ENCODE assay signal across 25 mouse cellular contexts in the genomic region with DNA sequence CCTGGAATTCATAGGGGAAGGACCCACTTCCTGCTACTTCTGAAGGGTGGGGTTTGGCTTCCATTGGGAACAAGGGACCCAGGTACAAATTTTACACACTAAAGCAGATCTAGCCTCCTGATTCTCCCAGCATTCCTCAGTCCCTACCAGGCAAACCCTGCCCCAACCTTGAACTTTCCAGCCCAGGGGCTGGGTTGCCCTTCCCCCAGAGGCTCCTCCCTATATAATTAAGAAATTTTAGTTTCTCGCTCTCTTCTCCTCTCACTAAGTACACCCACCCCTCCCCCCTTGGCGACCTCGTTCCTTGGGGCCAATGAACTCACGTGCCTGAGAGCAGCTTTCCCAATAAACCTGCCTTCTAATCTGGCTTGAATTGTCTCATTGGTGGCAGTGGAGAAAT. TPM values are rescaled to one million over a fixed set of nuclear protein-coding genes. Genes with fewer than 3 reads are reported as not detected.
"Had no signal": no experiment of that assay in that cellular context is flagged by ENCODE, and none has a peak within 500 bp of the region (broad histone marks: within the 10 kb centered on the region; RNA-seq: fewer than 3 reads in every experiment).

No protein-coding gene starts in this region.

- H3K4me1 ChIP-seq: kidney, embryonic 15.5 days; neural tube, embryonic 13.5 days had no signal

- H3K36me3 ChIP-seq: kidney, embryonic 15.5 days; limb, embryonic 12.5 days; limb, embryonic 15.5 days; midbrain, embryonic 10.5 days; midbrain, embryonic 13.5 days; neural tube, embryonic 13.5 days had no signal

- H3K9ac ChIP-seq: kidney, embryonic 15.5 days; limb, embryonic 12.5 days; limb, embryonic 15.5 days; liver, embryonic 14.5 days; liver, postnatal 0 days; lung, embryonic 14.5 days; midbrain, embryonic 13.5 days; neural tube, embryonic 13.5 days had no signal

- H3K9me3 ChIP-seq: kidney, embryonic 15.5 days; limb, embryonic 12.5 days; limb, embryonic 15.5 days; megakaryocyte, embryonic 14.5 days; midbrain, embryonic 10.5 days; midbrain, embryonic 13.5 days; neural tube, embryonic 13.5 days had no signal

- H3K4me2 ChIP-seq: kidney, embryonic 15.5 days; limb, embryonic 12.5 days; limb, embryonic 15.5 days; liver, embryonic 11.5 days; lung, embryonic 14.5 days; midbrain, embryonic 13.5 days; neural tube, embryonic 13.5 days had no signal

- H3K4me3 ChIP-seq: kidney, embryonic 15.5 days; limb, embryonic 12.5 days; limb, embryonic 15.5 days; megakaryocyte, embryonic 14.5 days; midbrain, embryonic 10.5 days; midbrain, embryonic 13.5 days; myocyte; neural tube, embryonic 13.5 days had no signal

- H3K27ac ChIP-seq: kidney, embryonic 15.5 days; limb, embryonic 12.5 days; limb, embryonic 15.5 days; liver, embryonic 14.5 days; midbrain, embryonic 10.5 days; midbrain, embryonic 13.5 days; neural tube, embryonic 13.5 days had no signal

- H3K27me3 ChIP-seq: limb, embryonic 12.5 days; limb, embryonic 15.5 days had no signal

- ATAC-seq: liver, postnatal 0 days; lung, postnatal 0 days; midbrain, embryonic 13.5 days; midbrain, embryonic 16.5 days had no signal

- DNase-seq: kidney, adult 8-10 months; kidney, postnatal 10 days; kidney, postnatal 36 days; left cerebral cortex, postnatal 4 days; liver, postnatal 0 days; lung, embryonic 14.5 days; lung, postnatal 36 days; right cerebral cortex, adult 18-20 months; right cerebral cortex, postnatal 25 days; thymus, adult 18-20 months; thymus, postnatal 14 days; thymus, postnatal 4 days had no signal

RNA-seq across cellular contexts. Expression of gene Vwa3b, which starts 42.6 kb away (rescaled TPM):
- total RNA-seq: monocyte, adult 5-6 weeks had no signal
- polyA plus RNA-seq: kidney, embryonic 15.5 days; liver, embryonic 11.5 days; liver, embryonic 14.5 days; lung, embryonic 14.5 days; myocyte had no signal
